Mouse (Mus musculus) liver, embryonic 11.5 days (tissue): Measurements from ENCODE around the gene Nol8. TPM values are rescaled to one million over a fixed set of nuclear protein-coding genes. Genes with fewer than 3 reads are reported as not detected.

Source experiments
- ATAC-seq: fragments of 200-750 bp; cut with Nextera tagmentation; replicated peaks from 2 replicates; pipeline ENCODE4 v1.8.0; 2017; ENCODE audit warnings: moderate number of reproducible peaks, mild to moderate bottlenecking, moderate TSS enrichment, moderate library complexity; ENCODE audit not compliant: low FRiP score
- DNase-seq: peaks from one replicate; pipeline ENCODE4 v3.0.0-alpha.2; 2017; ENCODE audit warnings: low spot score
- H3K27ac ChIP-seq: fragments of 300-500 bp; sonication (generic); 2 replicates; pipeline ENCODE4 v1.5.1; 2014; ENCODE audit warnings: mild to moderate bottlenecking, low read depth, low read length, control low read depth
- H3K27me3 ChIP-seq: fragments of 300-500 bp; sonication (generic); replicated peaks from 2 replicates; pipeline ENCODE4 v1.6.1; 2014; ENCODE audit warnings: low read length, mixed read lengths; ENCODE audit not compliant: control insufficient read depth, insufficient read depth
- H3K36me3 ChIP-seq: fragments of 300-500 bp; sonication (generic); 2 replicates; pipeline ENCODE4 v1.6.1; 2014; ENCODE audit warnings: mild to moderate bottlenecking, low read length, moderate library complexity, mixed read lengths; ENCODE audit not compliant: control insufficient read depth, insufficient read depth
- H3K4me1 ChIP-seq: fragments of 300-500 bp; sonication (generic); replicated peaks from 2 replicates; pipeline ENCODE4 v1.6.1; 2014; ENCODE audit warnings: low read length, mixed read lengths; ENCODE audit not compliant: control insufficient read depth, insufficient read depth
- H3K4me2 ChIP-seq: fragments of 300-500 bp; sonication (generic); 2 replicates; pipeline ENCODE4 v1.6.1; 2014; ENCODE audit warnings: mild to moderate bottlenecking, control low read depth, moderate library complexity
- H3K4me3 ChIP-seq: fragments of 300-500 bp; sonication (generic); 2 replicates; pipeline ENCODE4 v1.5.1; 2014; ENCODE audit warnings: low read depth, low read length, control low read depth
- H3K9ac ChIP-seq: fragments of 300-500 bp; sonication (generic); 2 replicates; pipeline ENCODE4 v1.6.1; 2014; ENCODE audit warnings: low read depth, low read length, control low read depth
- H3K9me3 ChIP-seq: fragments of 300-500 bp; sonication (generic); 2 replicates; pipeline ENCODE4 v1.6.1; 2016; ENCODE audit warnings: low read length, inconsistent platforms, mixed read lengths; ENCODE audit not compliant: control insufficient read depth
- WGBS: fragments of 180-500 bp; shearing (Covaris S2); extraction: QIAGEN DNeasy Blood & Tissue Kit; methylation state at CpG from one replicate; pipeline ENCODE4 v1.1.7; 2014; 5-methylcytosine and 5-hydroxymethylcytosine counted together
- polyA plus RNA-seq: library from polyadenylated mRNA; unstranded; fragments of >200 nt; fragmentation: Nextera tagmentation; extraction: Ambion mirVana; gene quantifications from 2 replicates; pipeline ENCODE4 v1.2.1, GENCODE M21; 2014

Gene Nol8
- polyA plus RNA-seq = 22.6 and 23.6 TPM in 2 replicates

DNA sequence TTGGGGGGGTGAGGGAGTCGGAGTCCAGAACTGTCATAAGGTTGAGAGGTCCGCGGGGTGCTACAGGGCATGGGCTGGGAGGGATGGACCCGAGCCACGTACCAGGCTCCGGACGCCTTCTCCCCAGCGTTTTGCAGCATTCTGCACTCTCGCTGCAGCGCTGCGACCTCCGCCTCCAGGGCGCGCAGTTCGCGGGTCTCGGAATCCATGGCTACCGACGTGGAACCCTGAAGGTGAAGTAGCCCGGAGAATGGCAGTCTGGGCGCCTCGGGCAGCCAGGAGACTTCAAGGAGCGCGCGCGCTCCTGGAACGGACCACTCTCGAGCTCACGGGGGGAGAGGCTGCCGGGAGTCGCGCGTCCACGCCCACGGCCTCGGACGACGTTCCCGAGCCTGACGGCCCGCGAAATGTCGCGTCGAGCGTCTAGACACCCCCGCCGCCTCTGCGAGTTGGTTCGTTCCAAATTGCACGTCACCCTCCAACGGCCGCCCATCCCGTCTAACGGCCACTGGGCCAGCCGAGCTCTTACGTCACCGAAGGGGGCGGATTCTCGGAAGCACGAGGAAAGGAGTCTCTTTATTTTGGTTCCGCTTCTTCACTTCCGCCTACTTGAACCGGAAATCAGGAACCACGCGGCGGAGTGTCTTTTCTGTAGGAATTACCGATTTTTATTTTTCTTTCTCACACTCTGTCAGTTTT, at the start of gene Nol8, which contains the start of gene Cenpp:
Nol8 (plus strand) TSS at position 598 of the 699 bp plus-strand sequence.
Cenpp (minus strand) TSS at position 305 of the 699 bp plus-strand sequence.
- DNase-seq (peak; percentile 99), ATAC-seq (peak; percentile 99)
- H3K4me1 ChIP-seq = no peaks in the 10 kb centered on the region

DNA sequence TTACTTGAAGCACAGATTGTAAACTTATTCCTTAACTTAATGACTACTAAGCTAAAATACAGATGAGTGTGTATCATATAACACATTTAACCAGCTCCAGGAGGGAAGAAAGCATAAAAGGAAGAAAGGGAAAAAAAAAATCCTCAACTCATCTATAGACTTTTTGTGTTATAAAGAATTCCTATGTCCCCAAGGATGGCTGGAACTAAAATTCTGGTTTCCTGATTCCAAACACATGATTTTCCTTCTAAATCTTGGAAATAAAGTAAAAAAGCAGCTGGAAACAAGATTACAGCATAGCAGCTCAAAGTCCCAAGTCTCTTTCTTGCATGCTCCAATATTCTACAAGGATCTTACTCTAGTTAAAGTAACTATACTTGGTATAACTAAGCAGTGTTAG, 49.3 kb upstream of the Nol8 start:
- Histone ChIP-seq H3K27ac (no peak overlapping the region), H3K9ac (no peak overlapping the region), H3K9me3 (no peaks in the 10 kb centered on the region; the same call in 1 of the 2 replicates), H3K36me3 (no peaks in the 10 kb centered on the region), H3K4me3 (no peak overlapping the region), H3K4me1 (no peaks in the 10 kb centered on the region), H3K4me2 (no peak overlapping the region), H3K27me3 (no peaks in the 10 kb centered on the region)
- ATAC-seq = no peak
- DNase-seq = no peak

More for the DNA sequence above, at the start of gene Nol8, which contains the start of gene Cenpp:
- Histone ChIP-seq H3K4me2 (peak within 1 kb of the TSS; percentile 72), H3K27ac (peak within 1 kb of the TSS; percentile 57), H3K9me3 (no peaks in the 10 kb centered on the region), H3K27me3 (no peaks in the 10 kb centered on the region), H3K4me3 (peak within 1 kb of the TSS; percentile 86), H3K9ac (peak within 1 kb of the TSS; percentile 74), H3K36me3 (no peaks in the 10 kb centered on the region; the same call in 1 of the 2 replicates)
- WGBS = under 1% methylated on average over 68 of the region's 68 CpGs

DNA sequence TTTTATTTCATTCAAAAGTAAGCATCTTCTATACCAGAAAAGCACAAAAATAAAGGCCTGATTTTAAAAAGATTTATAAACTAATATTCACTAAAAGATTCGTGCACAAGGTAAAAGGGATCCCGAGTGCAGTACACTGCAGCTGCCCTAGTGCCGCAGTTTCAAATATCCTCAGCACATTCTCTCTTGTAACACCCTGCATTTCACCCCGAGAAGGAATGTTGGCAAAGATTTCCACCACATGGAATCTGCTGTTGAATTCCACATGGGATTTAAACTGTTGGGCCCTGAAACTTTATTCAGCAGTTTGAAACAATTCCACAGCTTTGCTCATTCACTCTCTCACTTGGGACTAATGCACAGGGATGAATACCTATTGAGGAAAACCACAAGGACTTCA, 45.2 kb upstream of the Nol8 start, which contains the start of gene Ogn:
Ogn (plus strand) TSS at position 333 of the 400 bp plus-strand sequence.
- ATAC-seq = no peak
- Histone ChIP-seq H3K4me3 (no peak within 1 kb of the TSS), H3K4me1 (no peaks in the 10 kb centered on the region), H3K36me3 (no peaks in the 10 kb centered on the region), H3K9me3 (no peaks in the 10 kb centered on the region), H3K27me3 (no peaks in the 10 kb centered on the region), H3K4me2 (no peak within 1 kb of the TSS), H3K27ac (no peak within 1 kb of the TSS), H3K9ac (no peak within 1 kb of the TSS)
- WGBS = 87% methylated on average over 4 of the region's 4 CpGs
- DNase-seq = no peak

DNA sequence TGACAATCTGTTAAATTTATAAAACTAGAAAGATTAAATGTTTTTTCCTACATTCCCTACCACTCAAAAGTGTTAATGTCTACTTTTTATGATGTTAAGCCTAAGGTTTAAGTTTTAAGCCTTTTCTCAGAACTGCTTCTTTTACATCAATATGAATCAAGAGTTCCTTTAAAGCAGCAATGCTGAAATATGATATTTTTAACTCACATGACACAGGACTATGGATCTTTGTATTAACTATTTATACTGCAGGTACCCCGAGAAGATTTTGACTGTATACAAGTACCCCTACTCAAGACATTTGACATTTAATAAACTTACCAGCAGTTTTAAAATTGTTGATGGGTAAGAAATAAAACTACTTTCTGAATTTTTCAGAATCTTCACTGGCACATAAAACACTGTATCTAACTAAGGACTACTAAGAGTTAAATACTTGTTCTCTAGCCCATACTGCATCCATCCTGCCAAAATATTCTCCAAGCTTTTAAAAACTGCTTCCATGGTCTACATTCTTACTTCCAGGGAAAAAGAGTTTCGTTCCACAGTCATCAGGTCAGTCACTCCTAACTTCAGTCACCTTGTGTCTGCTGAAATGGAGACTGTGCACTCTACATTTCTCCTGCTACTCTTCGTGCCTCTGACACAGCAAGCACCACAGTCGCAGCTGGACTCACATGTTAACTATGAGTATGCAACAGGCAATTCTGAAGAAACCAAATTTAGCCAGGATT, 44.1 kb upstream of the Nol8 start:
- Histone ChIP-seq H3K9ac (no peak overlapping the region), H3K4me2 (no peak overlapping the region), H3K27me3 (no peaks in the 10 kb centered on the region), H3K4me3 (no peak overlapping the region), H3K9me3 (no peaks in the 10 kb centered on the region), H3K4me1 (no peaks in the 10 kb centered on the region), H3K27ac (no peak overlapping the region), H3K36me3 (no peaks in the 10 kb centered on the region)
- WGBS = 79% methylated on average over 4 of the region's 4 CpGs
- ATAC-seq (no peak), DNase-seq (no peak)

DNA sequence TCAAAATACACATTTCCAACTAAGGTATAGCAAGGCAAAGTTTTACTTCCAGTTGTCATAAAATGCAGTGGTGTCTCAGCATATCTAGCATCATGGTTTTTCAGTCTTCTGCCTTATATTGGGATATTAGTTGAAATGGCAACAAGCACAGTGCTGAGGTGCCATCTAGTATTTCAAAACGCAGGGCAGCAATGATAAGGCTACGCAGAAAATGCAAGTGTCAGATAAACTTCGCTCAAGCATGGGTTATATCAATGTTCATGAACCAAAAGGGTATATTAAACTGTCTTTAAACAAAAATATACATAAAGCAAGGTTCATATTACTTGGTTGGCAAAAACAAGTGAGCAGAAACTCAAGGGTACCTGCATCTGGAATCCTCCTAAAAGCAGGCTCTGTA, 35.9 kb upstream of the Nol8 start:
- WGBS = 51% methylated on average over 3 of the region's 3 CpGs
- DNase-seq = no peak
- no peaks in the 10 kb centered on the region for H3K9me3 ChIP-seq
- H3K9ac ChIP-seq = no peak overlapping the region
- no peak overlapping the region for H3K4me3 ChIP-seq
- H3K27ac ChIP-seq = peak overlapping the region; percentile 47
- ATAC-seq = peak; percentile 85
- H3K4me2 ChIP-seq = peak overlapping the region; percentile 43
- H3K4me1 ChIP-seq = peaks cover 9% of the 10 kb centered on the region
- H3K36me3 ChIP-seq = no peaks in the 10 kb centered on the region
- H3K27me3 ChIP-seq = no peaks in the 10 kb centered on the region

DNA sequence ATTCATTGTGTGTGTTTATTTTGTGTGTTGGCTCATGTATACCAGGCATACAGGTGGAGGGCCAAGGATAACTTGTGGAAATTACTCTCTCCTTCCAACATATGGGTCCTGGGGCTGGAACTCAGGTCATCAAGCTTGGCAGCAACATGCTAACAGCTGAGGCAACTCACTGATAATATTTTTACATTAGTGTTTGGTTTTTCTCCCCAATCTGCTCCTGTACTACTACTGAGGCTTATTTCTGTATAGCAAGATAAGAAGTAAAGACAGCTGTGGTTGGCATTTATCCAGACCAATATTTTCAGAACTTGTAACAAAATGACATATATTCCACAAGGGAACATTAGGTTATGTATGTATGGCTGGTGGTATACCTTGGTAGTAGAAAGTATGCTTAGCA, 34.5 kb upstream of the Nol8 start:
- ATAC-seq = no peak; the same call in 1 of the 2 replicates
- no peak overlapping the region for H3K9ac ChIP-seq
- no peak overlapping the region for H3K4me2 ChIP-seq
- H3K4me3 ChIP-seq = no peak overlapping the region
- no peaks in the 10 kb centered on the region for H3K27me3 ChIP-seq
- H3K27ac ChIP-seq = no peak overlapping the region
- H3K9me3 ChIP-seq = no peaks in the 10 kb centered on the region
- DNase-seq = no peak
- H3K4me1 ChIP-seq = peaks cover 9% of the 10 kb centered on the region
- no peaks in the 10 kb centered on the region for H3K36me3 ChIP-seq

DNA sequence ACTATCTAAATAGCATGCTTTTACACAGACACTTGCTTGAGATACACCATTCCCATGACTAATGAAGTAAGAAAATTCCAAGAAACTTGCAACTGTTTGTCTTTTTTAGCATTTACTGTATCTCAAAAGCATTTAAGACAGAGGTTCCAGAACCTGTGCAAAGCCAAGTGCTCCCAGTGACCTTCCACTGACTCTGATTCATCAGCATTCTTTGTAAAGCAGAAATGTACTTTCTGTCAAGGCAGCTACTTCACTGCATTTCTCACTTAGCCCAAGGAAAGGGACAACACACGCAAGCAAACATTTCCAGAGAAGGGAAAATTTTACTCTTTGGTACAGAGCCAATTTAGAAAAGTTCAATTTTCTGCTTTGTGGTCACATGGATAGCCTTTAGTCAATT, 29.7 kb upstream of the Nol8 start:
- H3K27me3 ChIP-seq = no peaks in the 10 kb centered on the region
- no peak for DNase-seq
- H3K4me3 ChIP-seq = no peak overlapping the region
- H3K4me2 ChIP-seq = no peak overlapping the region
- no peaks in the 10 kb centered on the region; the same call in 1 of the 2 replicates for H3K4me1 ChIP-seq
- H3K36me3 ChIP-seq = no peaks in the 10 kb centered on the region
- 95% methylated on average over 1 of the region's 1 CpGs for WGBS
- H3K27ac ChIP-seq = no peak overlapping the region
- H3K9ac ChIP-seq = no peak overlapping the region
- ATAC-seq = no peak
- H3K9me3 ChIP-seq = no peaks in the 10 kb centered on the region

DNA sequence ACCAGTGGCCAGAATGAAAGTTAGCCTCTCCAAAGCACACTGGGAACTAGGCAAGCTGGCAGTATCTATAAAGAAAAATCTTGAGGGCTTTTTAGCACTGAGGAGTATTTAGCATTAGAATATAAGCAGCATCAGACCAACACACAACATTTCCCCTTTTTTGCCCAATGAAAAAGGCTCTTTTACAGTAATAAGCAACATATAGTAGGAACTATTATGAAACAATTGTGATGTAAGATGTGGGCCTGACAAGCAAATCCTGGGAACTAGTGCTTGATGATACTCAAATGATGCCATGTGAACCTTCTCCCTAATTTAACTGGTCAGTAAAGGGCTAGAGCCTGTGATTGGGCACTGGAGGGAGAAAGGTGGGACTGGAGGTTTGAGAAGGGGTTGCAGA, 24.7 kb upstream of the Nol8 start:
- ATAC-seq = no peak
- Histone ChIP-seq H3K4me2 (no peak overlapping the region), H3K4me3 (no peak overlapping the region)

More for the DNA sequence above, 24.7 kb upstream of the Nol8 start:
- DNase-seq = no peak
- no peaks in the 10 kb centered on the region for H3K27me3 ChIP-seq
- H3K4me1 ChIP-seq = no peaks in the 10 kb centered on the region
- no peaks in the 10 kb centered on the region for H3K9me3 ChIP-seq
- no peak overlapping the region for H3K9ac ChIP-seq
- no peaks in the 10 kb centered on the region for H3K36me3 ChIP-seq
- no peak overlapping the region for H3K27ac ChIP-seq
